12 mouse cellular contexts compared by ENCODE assay signal in the genomic region with DNA sequence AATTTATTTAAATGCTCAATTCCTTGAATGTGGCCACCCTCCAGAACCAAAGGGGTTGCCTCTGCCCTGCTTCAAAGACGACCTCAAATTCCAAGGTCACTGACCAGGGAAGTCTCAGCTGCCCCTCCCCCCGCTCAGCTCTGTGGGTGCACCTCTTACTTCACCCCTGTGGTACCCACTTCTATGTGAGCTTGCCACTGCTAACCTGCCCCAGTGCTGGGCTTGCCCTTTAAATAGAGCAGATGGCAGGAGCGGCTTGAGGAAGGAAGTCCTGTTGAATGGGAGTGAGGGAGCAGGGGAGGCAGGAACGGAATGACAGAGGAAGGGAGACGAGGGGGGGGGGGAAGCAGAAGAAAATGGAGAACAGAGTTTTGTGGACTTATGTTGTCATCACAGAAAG.
DNase-seq lines count a peak whose midpoint lies in the region; ATAC-seq and TF ChIP-seq lines count a peak whose summit lies in the region.
"Had no signal": no experiment of that assay in that cellular context is flagged by ENCODE, and none has a peak within 500 bp of the region (broad histone marks: within the 10 kb centered on the region; RNA-seq: fewer than 3 reads in every experiment).

No protein-coding gene starts in this region.

- ATAC-seq in hindbrain, postnatal 0 days: peak; percentile 43; the same call in 1 of the 2 replicates
- no peak; the same call in 1 of the 2 replicates for ATAC-seq in hindbrain, embryonic 14.5 days (ENCODE audit: low FRiP score)

- peak; percentile 9 to 26 for DNase-seq in adrenal gland, adult (ENCODE audit: inconsistent age in 2 of 2, low spot score in 1 of 2)
- no peak for DNase-seq in adrenal gland, postnatal 10 days
- DNase-seq in hindbrain, postnatal 0 days (ENCODE audit: low spot score): no peak
- no peak for DNase-seq in hindbrain, embryonic 14.5 days (ENCODE audit: low spot score)
- peak; percentile 16 for DNase-seq in right cerebral cortex, postnatal 4 days
- DNase-seq in right cerebral cortex, postnatal 25 days: no peak
- no peak for DNase-seq in frontal cortex, postnatal 14 days (ENCODE audit: low spot score in 2 of 2)
- no peak for DNase-seq in thymus, postnatal 0 days (ENCODE audit: low spot score)

- no peak overlapping the region for H3K4me3 ChIP-seq in hindbrain, postnatal 0 days (ENCODE audit: low read length)
- no peak overlapping the region for H3K4me3 ChIP-seq in hindbrain, embryonic 14.5 days (replicated peaks; ENCODE audit: low read length)
- H3K4me3 ChIP-seq: embryonic facial prominence, embryonic 13.5 days; limb, embryonic 13.5 days; lung, embryonic 15.5 days had no signal

- no peaks in the 10 kb centered on the region for H3K27me3 ChIP-seq in hindbrain, postnatal 0 days (ENCODE audit: insufficient read depth, low read length)
- no peaks in the 10 kb centered on the region for H3K27me3 ChIP-seq in hindbrain, embryonic 14.5 days (ENCODE audit: control insufficient read depth, insufficient read depth, low read length)
- H3K27me3 ChIP-seq: embryonic facial prominence, embryonic 13.5 days; limb, embryonic 13.5 days; lung, embryonic 15.5 days had no signal

- TF ChIP-seq CTCF in hindbrain, postnatal 0 days (IDR thresholded peaks at IDR 0.05; ENCODE audit: low read depth): no peak

- no peak overlapping the region for H3K9ac ChIP-seq in hindbrain, postnatal 0 days (replicated peaks; ENCODE audit: low read length)
- H3K9ac ChIP-seq in hindbrain, embryonic 14.5 days: no peak overlapping the region
- H3K9ac ChIP-seq: embryonic facial prominence, embryonic 13.5 days; limb, embryonic 13.5 days; lung, embryonic 15.5 days had no signal

- H3K27ac ChIP-seq in hindbrain, postnatal 0 days: no peak overlapping the region
- no peak overlapping the region for H3K27ac ChIP-seq in hindbrain, embryonic 14.5 days
- H3K27ac ChIP-seq: embryonic facial prominence, embryonic 13.5 days; kidney, postnatal 0 days; limb, embryonic 13.5 days; lung, embryonic 15.5 days had no signal

- no peaks in the 10 kb centered on the region for H3K36me3 ChIP-seq in hindbrain, postnatal 0 days (ENCODE audit: insufficient read depth, low read length)
- H3K36me3 ChIP-seq in hindbrain, embryonic 14.5 days (replicated peaks; ENCODE audit: control insufficient read depth, insufficient read depth): no peaks in the 10 kb centered on the region
- H3K36me3 ChIP-seq: embryonic facial prominence, embryonic 13.5 days; limb, embryonic 13.5 days; lung, embryonic 15.5 days had no signal

- H3K4me2 ChIP-seq in hindbrain, postnatal 0 days (ENCODE audit: low read depth, low read length): no peak overlapping the region
- no peak overlapping the region for H3K4me2 ChIP-seq in hindbrain, embryonic 14.5 days (replicated peaks)
- H3K4me2 ChIP-seq: embryonic facial prominence, embryonic 13.5 days; limb, embryonic 13.5 days; lung, embryonic 15.5 days had no signal

- no peaks in the 10 kb centered on the region for H3K9me3 ChIP-seq in hindbrain, postnatal 0 days (ENCODE audit: low read length)
- H3K9me3 ChIP-seq in hindbrain, embryonic 14.5 days (ENCODE audit: control insufficient read depth, low read length): no peaks in the 10 kb centered on the region
- H3K9me3 ChIP-seq: embryonic facial prominence, embryonic 13.5 days; limb, embryonic 13.5 days; lung, embryonic 15.5 days had no signal

- no peaks in the 10 kb centered on the region for H3K4me1 ChIP-seq in hindbrain, postnatal 0 days (ENCODE audit: insufficient read depth, low read length)
- H3K4me1 ChIP-seq in hindbrain, embryonic 14.5 days (replicated peaks; ENCODE audit: control insufficient read depth, insufficient read depth, low read length): no peaks in the 10 kb centered on the region
- H3K4me1 ChIP-seq: embryonic facial prominence, embryonic 13.5 days; limb, embryonic 13.5 days; lung, embryonic 15.5 days had no signal

- 29% methylated on average over 5 of the region's 5 CpGs for WGBS in hindbrain, postnatal 0 days
- WGBS in hindbrain, embryonic 14.5 days: 35% methylated on average over 5 of the region's 5 CpGs

Comparison
In these comparisons a context has a peak if more than half of its experiments do, and no peak if none do; other contexts are left out.
1. DNase-seq: peak in adrenal gland, adult (2 of 2) and right cerebral cortex, postnatal 4 days (single experiment); none in adrenal gland, postnatal 10 days (single experiment), hindbrain, postnatal 0 days (single experiment), hindbrain, embryonic 14.5 days (single experiment), right cerebral cortex, postnatal 25 days (single experiment), frontal cortex, postnatal 14 days (0 of 2) and thymus, postnatal 0 days (single experiment).